Mouse (Mus musculus) gastrocnemius, postnatal 25 days (tissue): ENCODE data around the gene Cpeb1. TPM values are rescaled to one million over a fixed set of nuclear protein-coding genes. Genes with fewer than 3 reads are reported as not detected.
A peak's percentile ranks its signal among the peaks of the same experiment; 100 is the strongest.

Source experiments
- DNase-seq: peaks from one replicate; pipeline ENCODE4 v3.0.0; 2022
- long read RNA-seq, 2 experiments: library from polyadenylated mRNA; stranded (forward); transcript quantifications; one replicate each; pipeline ENCODE4 v2.0.0; 2021
- total RNA-seq, 2 experiments: library from RNA; stranded (reverse); gene quantifications; 1 replicate in 1 of 2; 2 replicates in 1 of 2; pipeline ENCODE4 v1.2.3; 2021

Cpeb1 gene
- total RNA-seq = 10 to 100 TPM; 14.4 to 17.2 TPM
- long read RNA-seq, experiment 1, partial matches to known transcripts = 1 of 14 reads
- long read RNA-seq, experiment 1, other reads (novel, unspliced or antisense) = 13 of 14 reads
- long read RNA-seq, experiment 2, partial matches to known transcripts = 4 of 14 reads
- long read RNA-seq, experiment 2, other reads (novel, unspliced or antisense) = 10 of 14 reads

DNA sequence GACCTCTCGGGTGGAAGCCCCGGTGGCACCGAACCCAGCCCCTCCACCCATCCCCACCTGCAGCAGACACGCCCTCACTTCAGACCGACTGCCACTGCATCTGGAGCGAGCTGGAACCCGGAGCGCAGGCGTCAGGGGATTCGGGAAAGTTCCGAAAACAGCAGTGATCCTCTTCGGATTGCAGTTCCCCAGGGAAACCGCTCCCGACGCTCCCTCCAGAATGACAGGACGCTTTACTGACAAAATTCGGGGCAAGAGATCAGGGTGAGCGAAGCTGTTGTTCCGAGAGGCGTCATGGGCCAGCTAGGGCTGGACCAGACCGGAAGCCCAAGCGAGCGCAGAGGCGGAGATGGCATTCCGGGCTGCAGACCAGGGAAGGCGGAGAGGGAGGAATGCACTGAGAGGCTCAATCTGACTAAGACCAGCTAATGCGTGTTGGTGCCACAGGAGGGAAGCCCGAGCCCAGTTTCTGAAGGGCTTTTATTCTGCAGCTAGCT, at the start of gene Cpeb1:
TSS of gene Cpeb1 (minus strand) at position 311 of the 497 bp plus-strand sequence.
- DNase-seq = peak; percentile 77

DNA sequence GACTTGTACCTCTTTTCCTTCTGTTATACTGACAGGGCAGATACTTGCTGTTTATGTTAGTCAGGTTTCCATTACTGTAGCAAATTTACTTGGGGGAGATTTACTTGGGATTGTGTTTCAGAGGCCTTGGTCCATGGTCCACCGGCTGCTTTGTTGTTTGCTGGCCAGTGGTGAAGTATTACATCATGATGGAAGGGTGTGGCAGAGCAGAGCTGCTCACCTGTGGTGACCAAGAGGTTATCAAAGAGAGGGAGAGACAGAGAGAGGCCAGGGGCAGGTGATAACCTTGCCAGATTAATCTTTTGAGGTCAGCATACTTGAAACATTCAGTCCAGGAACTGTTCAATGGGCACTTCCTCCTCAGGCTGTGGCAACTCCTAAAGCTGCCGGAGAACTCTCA, 45.8 kb upstream of the Cpeb1 start:
- no peak for DNase-seq

DNA sequence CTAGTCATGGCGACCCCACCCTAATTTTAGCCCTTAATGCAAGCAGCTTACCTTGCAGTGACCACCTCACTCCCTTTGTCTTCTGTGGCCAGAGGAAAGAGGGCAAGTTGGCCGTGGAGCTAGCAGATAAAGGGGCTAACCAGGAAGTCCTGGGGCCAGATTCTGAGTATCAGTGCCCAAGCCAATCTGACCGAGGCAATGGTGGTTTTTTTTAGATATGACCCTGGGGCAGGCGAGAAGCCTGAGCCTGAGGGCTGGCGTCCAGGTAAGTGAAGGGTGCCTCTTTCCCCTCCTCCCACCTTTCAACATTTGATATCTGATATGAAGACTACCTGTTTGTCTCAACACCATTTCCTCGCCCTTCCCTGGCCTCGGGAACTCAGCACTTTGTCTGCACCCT, 42.9 kb upstream of the Cpeb1 start, which contains the start of gene BC048679:
TSS of gene BC048679 (minus strand) at position 101 of the 400 bp plus-strand sequence.
- no peak for DNase-seq

GRCm38 (mm10) chr7:81497171-81497570, 41.9 kb upstream of the Cpeb1 start:
- no peak for DNase-seq

DNA sequence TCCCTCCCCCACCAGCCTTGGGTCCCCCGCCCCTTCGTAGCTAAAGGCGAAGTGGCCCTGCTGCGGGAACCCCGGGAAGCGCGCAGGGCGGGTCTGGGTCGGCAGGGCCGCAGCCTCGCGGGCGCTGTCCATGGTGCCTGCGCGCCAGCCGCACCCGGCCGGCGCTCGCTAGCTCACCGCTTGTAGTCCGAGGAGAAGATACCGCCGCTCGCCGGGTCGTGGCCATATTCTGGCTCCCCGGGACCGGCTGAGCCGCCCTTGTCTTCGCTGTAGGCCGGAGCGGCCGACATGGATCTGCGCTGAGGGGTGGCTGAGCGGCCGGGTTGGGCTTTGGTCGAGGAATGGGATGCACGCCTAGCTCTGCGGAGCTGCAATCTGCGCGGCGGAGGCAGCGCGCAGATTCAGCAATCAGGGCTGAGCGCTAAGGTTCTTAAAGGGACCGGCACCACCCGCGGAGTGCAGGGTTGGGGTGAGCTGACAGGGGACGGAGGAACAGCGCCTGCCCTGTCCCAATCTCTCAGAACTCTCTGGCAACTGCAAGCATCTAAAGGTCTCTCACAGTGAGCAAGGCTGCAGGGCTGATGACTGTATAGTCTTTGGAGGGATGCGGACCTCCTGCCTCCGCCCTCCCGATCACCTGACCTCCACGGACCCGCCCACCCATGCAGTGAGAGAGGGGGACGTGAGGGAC, 38.2 kb upstream of the Cpeb1 start, which contains the start of gene Ap3b2:
TSS of gene Ap3b2 (minus strand) at position 595 of the 691 bp plus-strand sequence.
- DNase-seq = peak; percentile 55

- DNase-seq = no peak
Measured at GRCm38 (mm10) chr7:81492628-81493027, 37.4 kb upstream of the Cpeb1 start.

DNA sequence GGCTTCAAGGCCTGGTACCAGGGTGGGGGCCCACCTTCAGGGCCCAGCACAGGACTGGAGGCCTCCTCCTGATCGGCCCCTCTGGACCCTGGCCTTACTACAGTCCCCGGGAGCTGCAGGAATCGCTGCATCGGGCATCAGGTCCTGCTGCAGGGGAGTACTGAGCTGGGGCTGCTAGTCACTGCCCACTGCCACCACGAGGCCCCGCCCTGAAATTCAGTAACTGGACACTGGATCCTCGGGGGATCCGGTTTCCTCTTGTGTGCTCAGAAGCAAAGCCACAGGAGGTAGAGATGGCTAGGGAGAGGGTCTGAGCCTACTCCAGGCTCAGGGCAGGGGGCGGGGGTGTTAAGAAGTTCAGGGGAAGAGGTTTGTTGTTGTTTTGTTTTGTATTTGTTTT, 34.4 kb upstream of the Cpeb1 start:
- DNase-seq = no peak

DNA sequence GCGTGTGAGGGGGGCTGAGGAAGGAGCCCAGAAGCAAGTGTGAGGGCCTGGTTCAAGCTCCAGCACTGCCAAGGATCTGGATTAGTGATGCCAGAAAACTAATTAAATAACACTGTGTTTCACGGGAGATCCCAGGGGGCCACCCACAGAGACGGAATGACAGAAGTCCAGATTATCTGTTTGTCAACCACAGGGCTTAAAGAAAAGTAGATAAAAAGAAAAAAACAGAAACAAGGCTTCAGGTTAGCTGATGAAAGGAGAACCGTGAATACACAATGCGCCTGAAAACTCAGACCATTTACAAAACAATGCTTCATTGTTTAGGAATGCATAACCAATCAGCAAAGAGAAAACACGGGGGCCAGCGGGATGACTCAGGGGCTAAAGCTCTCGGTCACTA, 25.5 kb upstream of the Cpeb1 start:
- no peak for DNase-seq

GRCm38 (mm10) chr7:81479531-81480090, 24.3 kb upstream of the Cpeb1 start:
- DNase-seq = no peak

- DNase-seq = peak; percentile 35
Measured at GRCm38 (mm10) chr7:81478261-81478660, 23.0 kb upstream of the Cpeb1 start.

DNA sequence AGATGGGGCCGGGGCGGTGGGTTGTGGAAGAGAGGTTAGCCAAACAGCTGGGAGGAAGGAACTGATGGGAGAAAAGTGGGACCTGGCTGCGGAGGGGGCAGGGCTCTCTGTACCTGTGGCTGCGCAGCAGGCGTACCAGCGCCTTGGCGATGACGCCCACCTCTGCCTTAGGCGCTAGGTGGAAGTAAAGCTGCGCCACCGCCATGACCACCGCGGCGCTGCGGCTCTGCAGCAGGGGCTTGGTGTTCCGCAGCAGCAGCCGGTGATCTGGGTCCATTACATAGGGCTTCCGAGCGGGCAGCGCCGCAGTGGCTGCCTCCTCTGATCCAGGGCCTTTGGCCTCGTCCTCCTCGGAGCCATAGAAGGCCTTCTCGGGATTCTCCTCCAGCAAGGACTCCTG, 21.6 kb upstream of the Cpeb1 start:
- no peak for DNase-seq

GRCm38 (mm10) chr7:81475221-81475620, 20.0 kb upstream of the Cpeb1 start:
- peak; percentile 21 for DNase-seq

GRCm38 (mm10) chr7:81464906-81465450, 9.7 kb upstream of the Cpeb1 start:
- DNase-seq = no peak

DNA sequence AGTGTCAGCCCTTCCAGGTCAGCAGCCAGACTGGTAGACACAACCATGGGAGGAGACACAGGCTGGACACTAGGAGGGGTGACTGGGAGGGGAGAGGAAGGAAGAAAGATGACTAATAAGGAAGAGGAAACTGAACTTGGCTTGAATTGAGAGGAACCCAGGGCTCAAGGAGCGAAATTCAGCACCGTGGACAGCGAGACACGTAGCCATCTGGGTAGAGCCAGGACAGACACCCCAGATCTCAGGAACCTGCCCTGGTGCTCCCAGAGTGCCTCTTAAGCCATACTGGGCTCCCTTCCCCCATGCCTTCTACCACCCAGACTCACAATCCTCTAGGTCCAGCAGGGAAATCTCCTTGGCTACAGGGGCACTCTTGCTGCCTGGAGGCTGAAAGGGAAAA, 8.9 kb upstream of the Cpeb1 start:
- DNase-seq = no peak

- DNase-seq = no peak
Measured at GRCm38 (mm10) chr7:81462815-81463214, 7.5 kb upstream of the Cpeb1 start.

- DNase-seq = peak; percentile 73
Measured at GRCm38 (mm10) chr7:81454331-81455039, 780 bp downstream of the Cpeb1 start.

DNA sequence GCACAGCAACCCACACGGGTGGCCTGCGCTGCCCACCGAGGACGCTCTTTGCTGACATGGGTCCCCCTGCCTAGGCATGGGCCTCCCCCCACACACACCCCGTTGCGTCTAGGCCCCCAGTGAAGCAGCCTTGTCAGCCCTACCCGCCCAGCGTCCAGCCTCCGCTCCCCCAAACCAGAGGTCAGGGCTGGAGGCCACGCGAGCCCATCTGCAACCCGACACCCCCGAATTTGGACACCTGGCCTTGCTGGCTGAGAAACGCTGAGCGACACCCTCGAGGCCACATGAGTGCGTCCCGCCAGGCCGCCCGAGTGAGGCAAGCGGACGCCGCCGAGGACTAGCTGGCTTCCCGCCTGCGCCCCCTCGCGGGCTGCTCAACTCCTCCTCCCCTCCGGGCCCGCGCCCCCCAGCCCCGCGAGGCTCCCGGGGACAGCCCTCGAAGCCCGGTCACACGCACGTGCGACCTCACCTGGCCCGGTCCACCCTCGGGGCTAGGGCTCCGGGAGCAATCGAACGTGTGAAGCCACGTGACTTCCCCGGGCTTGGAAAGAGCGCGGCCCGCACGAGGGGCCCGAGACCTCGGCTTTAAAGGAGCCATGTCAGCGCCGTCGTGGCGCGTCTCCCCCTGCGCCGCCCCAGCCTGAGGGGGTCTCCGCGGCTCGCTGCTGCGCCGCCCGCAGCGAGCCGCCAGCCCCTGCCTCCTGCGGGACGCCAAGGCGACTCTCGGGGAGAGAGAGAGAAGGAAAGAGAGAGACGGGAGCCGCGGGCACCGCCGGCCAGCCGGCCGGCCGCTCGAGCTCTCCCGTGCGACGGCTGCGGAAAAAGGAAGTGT, 1.6 kb downstream of the Cpeb1 start:
- DNase-seq = peak; percentile 59

DNA sequence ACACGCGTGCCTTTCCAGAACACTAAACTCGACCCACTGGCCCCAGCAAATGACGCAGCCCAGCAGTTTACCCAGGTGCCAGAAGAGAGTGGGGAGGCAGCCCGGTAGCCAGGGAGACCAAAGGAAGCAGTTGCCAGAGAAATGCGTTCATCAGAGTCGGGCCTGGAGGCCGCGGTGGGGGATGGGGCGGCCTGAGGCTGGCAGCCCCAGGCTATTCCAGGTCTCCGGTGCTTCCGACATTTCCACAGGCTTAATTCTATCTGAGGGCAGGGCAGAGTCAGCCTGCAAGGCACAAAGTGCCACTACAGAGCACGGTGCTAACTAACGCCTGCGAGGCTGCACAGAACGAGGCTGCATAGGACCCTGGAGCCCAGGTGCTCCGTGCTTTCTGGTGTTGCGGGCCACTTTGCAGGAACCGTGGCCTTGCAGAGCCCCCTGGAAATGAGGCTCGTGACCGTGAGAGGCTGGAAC, 2.3 kb downstream of the Cpeb1 start:
- peak; percentile 50 for DNase-seq

DNA sequence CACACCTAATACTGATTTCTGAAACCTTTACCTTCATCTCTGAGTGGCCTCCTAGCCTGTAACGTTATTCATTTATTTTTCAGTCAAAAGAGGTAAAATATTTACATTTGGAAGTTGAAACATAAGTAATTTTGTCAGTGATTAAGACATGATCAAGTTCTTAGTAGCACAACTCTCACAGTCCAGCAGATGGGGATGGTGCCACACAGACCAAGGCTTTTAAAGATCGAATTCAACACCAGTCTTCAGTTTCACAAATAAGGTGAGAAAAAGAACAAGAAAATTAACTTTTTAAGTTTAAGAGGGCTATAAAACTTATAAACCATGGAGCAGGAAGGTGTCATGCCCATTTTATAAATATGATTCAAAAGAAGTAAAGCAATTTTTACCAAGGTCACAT, 56.3 kb downstream of the Cpeb1 start:
- DNase-seq = no peak

DNA sequence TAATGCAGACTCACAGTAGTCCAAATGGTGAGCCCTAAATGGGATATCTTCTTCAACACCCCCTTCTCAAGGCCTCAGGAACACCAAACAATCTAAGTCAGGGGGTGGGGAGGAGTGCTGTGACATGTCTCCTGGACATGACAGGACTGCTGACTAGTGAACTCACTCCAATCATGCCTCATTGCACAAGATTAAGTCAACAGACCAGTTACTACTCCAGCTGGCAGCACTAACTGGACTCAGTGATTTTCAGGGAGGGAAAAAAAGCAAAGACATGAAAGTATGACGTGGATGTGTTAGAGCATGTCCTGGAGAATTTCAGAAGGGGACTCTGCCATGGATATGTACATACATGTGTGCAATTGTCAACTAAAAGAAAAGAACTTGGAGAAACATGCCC, 75.9 kb downstream of the Cpeb1 start:
- no peak for DNase-seq

DNA sequence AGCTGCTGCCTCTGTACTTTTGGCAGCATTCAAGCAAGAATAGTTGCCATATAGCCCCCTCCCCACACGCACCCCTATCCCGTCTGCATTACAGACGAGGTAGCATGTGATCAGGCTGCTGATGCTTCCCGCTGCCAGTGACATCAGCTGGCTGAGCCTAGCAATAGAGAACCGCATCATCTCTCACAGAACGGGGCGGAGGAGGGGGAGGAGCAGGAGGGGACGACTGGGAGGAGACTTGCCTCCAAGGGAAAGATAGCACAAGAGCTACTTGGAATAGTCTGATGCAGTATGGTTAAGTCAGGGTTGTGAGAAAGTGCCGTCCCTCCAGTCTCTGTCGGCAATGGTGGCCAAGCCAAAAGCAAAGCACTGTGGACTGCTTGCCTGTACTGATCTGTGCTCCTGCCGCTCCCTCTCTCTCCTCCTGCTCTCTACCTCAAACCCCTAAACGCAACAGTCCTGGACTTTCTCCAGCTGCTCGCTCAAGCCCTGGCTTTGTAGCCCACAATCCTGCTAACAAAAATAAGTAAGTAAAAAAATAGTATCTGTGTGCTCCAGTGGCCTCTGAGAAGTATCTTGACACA, 82.8 kb downstream of the Cpeb1 start:
- peak; percentile 44 for DNase-seq
